Mouse (Mus musculus) neural tube, embryonic 13.5 days (tissue): ENCODE measurements around the gene Slc38a8. TPM values are rescaled to one million over a fixed set of nuclear protein-coding genes. Genes with fewer than 3 reads are reported as not detected.
A peak's percentile ranks its signal among the peaks of the same experiment; 100 is the strongest.

ENCODE experiments used
- ATAC-seq: fragments of 200-750 bp; cut with Nextera tagmentation; 2 replicates; pipeline ENCODE4 v1.8.0; 2017; ENCODE audit warnings: low read depth, mild to moderate bottlenecking, moderate TSS enrichment, moderate library complexity
- H3K27ac ChIP-seq: fragments of 300-500 bp; sonication (generic); replicated peaks from 2 replicates; pipeline ENCODE4 v1.5.1; 2015; ENCODE audit warnings: moderate library complexity, mild to moderate bottlenecking, inconsistent platforms
- H3K27me3 ChIP-seq: fragments of 300-500 bp; sonication (generic); 2 replicates; pipeline ENCODE4 v1.6.1; 2015; ENCODE audit warnings: mild to moderate bottlenecking, inconsistent platforms
- H3K36me3 ChIP-seq: fragments of 300-500 bp; sonication (generic); 2 replicates; pipeline ENCODE4 v1.6.1; 2015; ENCODE audit warnings: mild to moderate bottlenecking, inconsistent platforms
- H3K4me1 ChIP-seq: fragments of 300-500 bp; sonication (generic); replicated peaks from 2 replicates; pipeline ENCODE4 v1.6.1; 2015; ENCODE audit warnings: inconsistent platforms
- H3K4me2 ChIP-seq: fragments of 300-500 bp; sonication (generic); 2 replicates; pipeline ENCODE4 v1.6.1; 2015; ENCODE audit warnings: inconsistent platforms, mild to moderate bottlenecking, moderate library complexity
- H3K4me3 ChIP-seq: fragments of 300-500 bp; sonication (generic); 2 replicates; pipeline ENCODE4 v1.5.1; 2015; ENCODE audit warnings: mild to moderate bottlenecking, inconsistent platforms
- H3K9ac ChIP-seq: fragments of 300-500 bp; sonication (generic); 2 replicates; pipeline ENCODE4 v1.6.1; 2015; ENCODE audit warnings: moderate library complexity, mild to moderate bottlenecking, inconsistent platforms
- H3K9me3 ChIP-seq: fragments of 300-500 bp; sonication (generic); 2 replicates; pipeline ENCODE4 v1.6.1; 2016; ENCODE audit warnings: inconsistent platforms
- whole genome bisulfite sequencing: fragments of 180-500 bp; shearing (Covaris S2); methylation state at CpG from one replicate; pipeline ENCODE4 v1.1.7; 2015; 5-methylcytosine and 5-hydroxymethylcytosine counted together
- polyA plus RNA-seq: library from polyadenylated mRNA; unstranded; fragments of >200 nt; fragmentation: Nextera tagmentation; extraction: Ambion mirVana; gene quantifications from 2 replicates; pipeline ENCODE4 v1.2.1, GENCODE M21; 2015

The Slc38a8 gene
- polyA plus RNA-seq, 1 experiment from 2014 or later, result not detected

DNA sequence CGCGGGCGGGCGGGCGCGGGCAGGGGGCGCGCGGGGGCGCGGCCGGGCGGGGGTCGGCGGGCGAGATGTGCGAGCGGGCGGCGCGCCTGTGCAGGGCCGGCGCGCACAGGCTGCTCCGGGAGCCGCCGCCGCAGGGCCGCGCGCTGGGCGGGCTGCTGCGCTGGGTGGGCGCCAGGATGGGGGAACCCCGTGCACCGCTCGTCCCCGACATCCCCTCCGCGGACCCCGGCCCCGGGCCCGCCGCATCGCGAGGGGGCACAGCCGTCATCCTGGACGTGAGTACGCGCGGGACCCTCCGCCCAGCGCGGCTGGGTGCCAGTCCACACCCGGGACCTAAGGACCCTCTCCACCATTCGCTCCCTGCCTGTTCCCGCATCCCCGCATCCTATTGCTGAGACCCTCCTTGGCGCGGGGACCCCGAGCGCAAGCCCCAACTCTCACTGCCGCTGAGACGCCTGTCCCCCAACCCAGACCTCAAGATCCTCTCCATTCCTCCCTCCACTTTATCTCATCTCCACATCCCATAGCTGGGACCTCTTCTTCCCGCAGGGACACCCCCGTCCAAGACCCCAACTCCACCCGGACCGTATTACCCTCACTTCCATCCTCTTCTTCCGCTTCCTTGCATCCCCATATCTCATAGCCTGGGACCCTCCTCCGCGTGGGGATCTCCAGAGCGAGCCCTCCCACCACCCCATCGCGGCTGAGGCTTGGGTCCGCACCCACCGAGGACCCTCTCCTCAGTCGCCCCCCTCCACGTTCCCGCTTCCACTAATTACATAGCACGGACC, 54.3 kb downstream of the Slc38a8 start:
- H3K27ac ChIP-seq, result 0 out of 2 replicates have a peak overlapping the region, but pooled peaks have one; percentile 1
- 2% methylated on average over 26 of the region's 80 CpGs for WGBS
- peaks cover 34% of the 10 kb centered on the region for H3K4me1 ChIP-seq
- H3K27me3 ChIP-seq, result peaks cover 40% of the 10 kb centered on the region
- peak; percentile 55 for ATAC-seq
- H3K9me3 ChIP-seq, result no peaks in the 10 kb centered on the region
- peak overlapping the region; percentile 79 for H3K4me2 ChIP-seq
- H3K36me3 ChIP-seq, result no peaks in the 10 kb centered on the region
- H3K9ac ChIP-seq, result peak overlapping the region; percentile 85
- peak overlapping the region; percentile 70 for H3K4me3 ChIP-seq

DNA sequence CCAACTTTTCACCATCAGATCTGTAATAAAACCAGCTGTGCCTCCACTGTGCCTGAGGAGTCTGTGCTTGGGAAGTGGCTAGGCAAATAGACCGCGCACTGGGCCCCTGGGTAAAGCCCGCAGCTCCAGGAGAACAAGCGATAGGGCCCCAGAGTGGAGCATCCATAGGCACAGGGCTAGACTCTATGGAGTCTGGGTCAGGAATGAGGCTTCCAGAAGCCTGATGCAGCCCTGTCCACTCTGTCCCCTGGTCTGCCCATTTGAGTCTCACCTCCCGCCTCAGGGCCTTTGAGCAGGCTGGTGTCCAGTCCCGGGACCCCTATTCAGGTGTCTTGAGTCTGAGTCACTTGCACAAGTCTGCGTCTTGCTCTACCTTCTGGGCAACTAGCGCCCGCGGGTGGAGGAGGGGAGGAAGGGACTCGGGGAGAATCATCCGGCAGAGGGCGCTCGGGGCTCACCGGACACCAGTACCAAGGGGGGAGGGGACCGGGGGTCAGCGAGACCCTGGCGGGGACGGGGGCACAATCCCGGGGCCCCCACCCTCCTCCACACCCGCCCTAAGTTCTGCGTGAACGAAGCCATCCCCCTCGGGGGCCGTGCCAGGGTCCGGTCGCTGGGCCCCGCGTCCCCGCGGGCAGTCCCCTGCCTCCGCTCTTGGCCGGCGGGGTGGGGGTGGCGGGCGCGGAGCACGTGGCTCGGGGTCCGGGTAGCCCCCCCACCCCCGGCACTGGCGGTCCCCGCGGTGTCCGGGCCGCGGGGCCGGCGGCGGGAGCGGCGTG, 55.1 kb downstream of the Slc38a8 start, which contains the start of gene Necab2:
TSS of gene Necab2 (plus strand) at position 509 of the 779 bp plus-strand sequence.
- Histone ChIP-seq H3K9ac (peak within 1 kb of the TSS; percentile 85), H3K9me3 (no peaks in the 10 kb centered on the region), H3K27me3 (peaks cover 40% of the 10 kb centered on the region), H3K4me2 (peak within 1 kb of the TSS; percentile 79), H3K27ac (0 out of 2 replicates have a peak within 1 kb of the TSS, but pooled peaks have one; percentile 46), H3K4me1 (peaks cover 34% of the 10 kb centered on the region), H3K4me3 (peak within 1 kb of the TSS; percentile 70), H3K36me3 (no peaks in the 10 kb centered on the region)
- 3% methylated on average over 44 of the region's 52 CpGs for WGBS
- peak; percentile 64 for ATAC-seq

DNA sequence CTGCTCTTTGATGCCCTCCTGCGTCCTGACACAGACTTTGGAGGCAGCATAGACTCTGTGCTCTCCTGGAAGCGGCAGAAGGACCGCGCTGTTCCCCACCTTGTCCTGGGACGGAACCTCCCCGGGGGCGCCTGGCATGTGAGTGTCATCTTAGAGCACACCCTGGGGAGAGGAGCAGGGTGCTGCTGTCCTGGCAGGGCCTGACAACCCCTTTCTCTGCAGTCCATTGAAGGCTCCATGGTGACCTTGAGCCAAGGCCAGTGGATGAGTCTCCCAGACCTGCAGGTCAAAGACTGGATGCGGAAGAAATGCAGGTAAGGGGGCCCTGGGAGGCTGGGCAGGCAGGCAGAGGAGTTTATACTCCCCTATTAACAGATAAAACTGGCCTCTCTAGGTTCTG, 58.5 kb downstream of the Slc38a8 start:
- H3K27ac ChIP-seq, result no peak overlapping the region
- H3K36me3 ChIP-seq, result no peaks in the 10 kb centered on the region
- no peak overlapping the region for H3K4me3 ChIP-seq
- peaks cover 19% of the 10 kb centered on the region for H3K27me3 ChIP-seq
- 91% methylated on average over 8 of the region's 8 CpGs for WGBS
- H3K9me3 ChIP-seq, result no peaks in the 10 kb centered on the region
- no peak for ATAC-seq
- peaks cover 32% of the 10 kb centered on the region for H3K4me1 ChIP-seq
- H3K9ac ChIP-seq, result no peak overlapping the region
- no peak overlapping the region for H3K4me2 ChIP-seq

DNA sequence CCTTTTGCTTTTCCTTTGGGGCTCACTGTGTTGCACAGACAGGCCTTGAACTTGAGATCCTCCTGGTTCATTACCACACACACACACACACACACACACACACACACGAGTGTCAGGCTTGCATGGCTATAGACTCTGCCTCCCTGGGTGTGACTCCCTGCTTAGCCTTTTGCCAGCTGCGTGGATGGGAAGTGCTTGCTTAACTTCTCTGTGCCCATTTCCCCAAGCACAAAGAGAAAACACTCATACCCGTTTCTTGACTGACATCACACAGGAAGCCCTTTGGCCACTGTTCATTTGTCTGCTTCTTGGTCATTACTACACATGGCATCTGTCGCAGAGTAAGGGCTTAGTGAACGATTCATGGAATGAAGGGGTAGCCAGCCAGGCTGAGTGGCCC, 59.5 kb downstream of the Slc38a8 start:
- 74% methylated on average over 5 of the region's 5 CpGs for WGBS
- no peak for ATAC-seq

DNA sequence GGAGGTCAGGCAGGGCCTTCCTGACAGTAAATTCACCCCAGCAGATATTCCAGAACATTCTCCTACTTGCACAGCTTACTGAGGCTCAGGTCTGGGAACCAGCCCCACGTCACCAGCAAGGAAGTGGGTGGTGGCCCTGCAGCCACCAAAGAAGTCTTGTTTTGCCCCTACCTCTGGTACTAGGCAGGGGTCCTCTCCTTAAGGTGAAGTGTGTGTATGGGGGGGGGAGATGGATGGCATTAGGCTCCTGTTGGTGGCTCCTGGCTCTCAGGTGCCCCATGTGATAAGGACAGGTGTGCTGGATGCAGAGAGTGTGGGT, 60.6 kb downstream of the Slc38a8 start:
- Histone ChIP-seq H3K36me3 (no peaks in the 10 kb centered on the region), H3K4me1 (peaks cover 17% of the 10 kb centered on the region), H3K4me3 (no peak overlapping the region), H3K9ac (no peak overlapping the region), H3K4me2 (peak overlapping the region; percentile 26; the same call in 1 of the 2 replicates), H3K27ac (no peak overlapping the region), H3K27me3 (peaks cover 9% of the 10 kb centered on the region; the same call in 1 of the 2 replicates), H3K9me3 (no peaks in the 10 kb centered on the region)
- ATAC-seq, result no peak
- WGBS, result 60% methylated on average over 1 of the region's 1 CpGs

More for the DNA sequence above, 59.5 kb downstream of the Slc38a8 start:
- Histone ChIP-seq H3K4me2 (no peak overlapping the region), H3K27ac (no peak overlapping the region), H3K4me1 (peaks cover 22% of the 10 kb centered on the region), H3K4me3 (no peak overlapping the region), H3K9ac (no peak overlapping the region), H3K27me3 (peaks cover 10% of the 10 kb centered on the region; the same call in 1 of the 2 replicates), H3K9me3 (no peaks in the 10 kb centered on the region), H3K36me3 (no peaks in the 10 kb centered on the region)

DNA sequence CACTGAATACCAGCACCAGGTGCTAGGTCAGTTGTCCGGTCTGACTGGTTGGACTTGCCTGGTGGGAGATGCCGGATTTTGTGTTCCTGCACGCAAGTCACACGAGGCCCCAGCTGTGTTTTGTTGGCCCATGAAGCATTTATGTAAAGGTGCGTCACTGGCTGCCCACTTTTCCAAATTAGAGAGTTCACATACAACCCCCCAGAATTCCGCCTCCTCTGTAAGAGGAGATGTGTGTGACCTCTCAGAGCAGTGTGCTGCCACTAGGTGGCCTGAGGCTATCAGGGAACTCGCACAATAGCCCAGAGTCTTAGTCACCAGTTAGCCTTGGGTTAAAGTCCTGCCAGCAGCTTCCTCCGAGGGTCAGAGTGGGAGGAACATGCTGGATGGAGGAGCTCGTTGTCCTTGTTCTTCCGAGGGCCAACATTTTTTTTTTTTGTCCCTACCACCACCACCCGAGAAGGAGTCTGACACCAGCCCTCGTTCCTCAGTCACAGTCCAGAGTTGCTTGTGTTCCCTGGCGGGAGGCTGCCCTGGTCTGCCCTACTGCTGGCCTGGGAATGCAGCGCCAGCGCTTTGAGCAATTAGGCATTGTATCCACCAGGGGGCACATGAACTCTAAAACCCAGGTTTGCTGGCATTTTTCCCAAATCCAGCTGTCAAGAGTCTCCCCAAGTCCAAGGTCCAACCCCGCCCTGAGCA, 61.1 kb downstream of the Slc38a8 start:
- H3K27ac ChIP-seq, result peak overlapping the region; percentile 61
- ATAC-seq, result peak; percentile 45; the same call in 1 of the 2 replicates
- peaks cover 5% of the 10 kb centered on the region; the same call in 1 of the 2 replicates for H3K27me3 ChIP-seq
- 12% methylated on average over 16 of the region's 16 CpGs for WGBS
- H3K9me3 ChIP-seq, result no peaks in the 10 kb centered on the region
- H3K4me2 ChIP-seq, result peak overlapping the region; percentile 26; the same call in 1 of the 2 replicates
- no peak overlapping the region for H3K4me3 ChIP-seq
- H3K9ac ChIP-seq, result no peak overlapping the region
- H3K36me3 ChIP-seq, result no peaks in the 10 kb centered on the region
- H3K4me1 ChIP-seq, result peaks cover 16% of the 10 kb centered on the region

DNA sequence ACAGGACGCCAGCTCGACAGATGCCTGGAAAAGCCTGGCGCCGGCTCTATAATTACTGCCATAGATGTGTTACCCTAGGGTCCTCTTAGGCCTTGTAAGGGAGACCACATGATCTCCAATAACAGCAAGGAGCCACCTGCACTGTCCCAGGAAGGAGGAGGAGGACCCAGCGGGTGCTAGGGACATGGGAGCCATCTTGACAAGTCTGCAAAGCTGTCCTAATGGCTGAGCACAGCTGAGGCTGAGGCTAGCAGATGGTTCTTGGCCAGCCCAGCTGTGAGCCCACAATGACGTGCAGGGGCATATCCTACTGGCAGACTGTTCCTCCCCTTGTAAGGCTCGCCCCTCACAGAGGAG, 61.6 kb downstream of the Slc38a8 start:
- H3K27ac ChIP-seq, result peak overlapping the region; percentile 61

DNA sequence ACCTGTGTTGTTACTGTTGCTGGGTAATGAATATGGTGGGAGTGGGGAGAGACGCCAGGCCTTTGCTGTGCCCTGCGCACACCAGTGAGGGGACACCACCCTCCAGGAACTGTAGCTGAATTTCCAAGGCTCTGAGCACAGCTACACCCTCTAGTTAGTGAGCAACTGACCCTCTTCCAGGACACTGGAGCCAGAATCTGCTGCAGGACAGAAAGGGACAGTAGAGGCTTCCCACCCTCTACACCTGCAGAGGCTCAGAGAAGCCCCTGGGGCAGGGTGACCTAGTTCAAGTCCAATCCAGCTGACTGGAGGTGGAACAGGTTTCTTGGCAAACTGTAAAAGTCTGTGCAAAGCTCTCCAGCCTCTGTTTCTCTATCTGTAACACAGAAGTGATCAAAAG, 62.1 kb downstream of the Slc38a8 start:
- no peaks in the 10 kb centered on the region for H3K27me3 ChIP-seq
- H3K4me2 ChIP-seq, result no peak overlapping the region
- H3K9ac ChIP-seq, result no peak overlapping the region
- no peak for ATAC-seq
- no peak overlapping the region for H3K4me3 ChIP-seq
- H3K27ac ChIP-seq, result peak overlapping the region; percentile 61; the same call in 1 of the 2 replicates
- no peaks in the 10 kb centered on the region for H3K9me3 ChIP-seq
- WGBS, result 87% methylated on average over 2 of the region's 2 CpGs
- no peaks in the 10 kb centered on the region for H3K36me3 ChIP-seq
- H3K4me1 ChIP-seq, result peaks cover 16% of the 10 kb centered on the region

More for the DNA sequence above, 61.6 kb downstream of the Slc38a8 start:
- 41% methylated on average over 7 of the region's 7 CpGs for WGBS
- Histone ChIP-seq H3K9me3 (no peaks in the 10 kb centered on the region), H3K4me2 (no peak overlapping the region), H3K4me1 (peaks cover 16% of the 10 kb centered on the region), H3K36me3 (no peaks in the 10 kb centered on the region), H3K9ac (no peak overlapping the region), H3K27me3 (no peaks in the 10 kb centered on the region), H3K4me3 (no peak overlapping the region)
- ATAC-seq, result peak; percentile 80

DNA sequence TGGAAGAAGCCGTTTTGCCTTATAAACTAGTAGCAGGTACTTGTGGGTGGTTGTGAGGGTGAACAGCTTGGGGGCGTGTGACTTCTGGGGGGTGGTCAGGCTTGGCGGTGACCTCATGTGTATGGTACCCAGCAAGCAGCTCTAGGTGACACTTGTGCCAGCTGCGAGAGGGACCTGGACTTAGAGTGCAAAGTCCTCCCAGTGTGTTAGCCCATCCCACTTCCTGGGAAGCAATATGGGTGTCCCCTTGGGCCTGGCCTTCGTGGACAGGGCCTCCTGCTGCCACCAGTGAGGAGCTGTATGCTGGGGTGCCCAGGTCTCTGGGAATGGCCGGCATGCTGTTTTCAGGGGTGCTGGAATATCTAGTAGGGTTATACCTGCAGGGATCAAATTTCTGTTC, 62.6 kb downstream of the Slc38a8 start:
- H3K27ac ChIP-seq, result no peak overlapping the region
- no peak overlapping the region for H3K4me3 ChIP-seq
- H3K27me3 ChIP-seq, result no peaks in the 10 kb centered on the region
- no peaks in the 10 kb centered on the region for H3K9me3 ChIP-seq
- ATAC-seq, result no peak
- no peaks in the 10 kb centered on the region for H3K36me3 ChIP-seq
- H3K4me2 ChIP-seq, result no peak overlapping the region
- H3K4me1 ChIP-seq, result peaks cover 16% of the 10 kb centered on the region
- no peak overlapping the region for H3K9ac ChIP-seq
- 81% methylated on average over 6 of the region's 6 CpGs for WGBS

DNA sequence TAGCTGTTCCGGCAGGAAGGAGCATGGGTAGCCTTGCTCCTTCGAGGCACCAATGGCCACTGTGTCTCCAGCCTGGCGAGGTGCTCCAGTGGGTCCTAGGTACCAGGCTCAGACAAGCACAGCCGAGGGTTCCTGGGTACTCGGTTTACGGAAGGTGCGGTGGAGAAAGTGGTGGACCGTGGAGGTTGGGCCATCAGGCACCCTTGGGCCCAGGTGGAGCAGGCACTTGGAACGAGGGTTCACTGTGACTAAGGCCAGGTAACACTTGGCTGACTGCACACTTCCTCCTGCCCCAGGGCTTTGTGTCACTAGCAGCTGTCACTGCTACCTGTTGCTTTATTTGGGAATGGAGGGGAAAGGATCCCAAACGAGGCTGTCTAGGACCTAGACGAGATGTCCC, 64.0 kb downstream of the Slc38a8 start:
- Histone ChIP-seq H3K4me2 (no peak overlapping the region), H3K9ac (no peak overlapping the region), H3K27me3 (no peaks in the 10 kb centered on the region), H3K4me1 (peaks cover 16% of the 10 kb centered on the region), H3K4me3 (no peak overlapping the region), H3K9me3 (no peaks in the 10 kb centered on the region), H3K27ac (no peak overlapping the region), H3K36me3 (no peaks in the 10 kb centered on the region)
- ATAC-seq, result no peak
- 73% methylated on average over 11 of the region's 11 CpGs for WGBS

DNA sequence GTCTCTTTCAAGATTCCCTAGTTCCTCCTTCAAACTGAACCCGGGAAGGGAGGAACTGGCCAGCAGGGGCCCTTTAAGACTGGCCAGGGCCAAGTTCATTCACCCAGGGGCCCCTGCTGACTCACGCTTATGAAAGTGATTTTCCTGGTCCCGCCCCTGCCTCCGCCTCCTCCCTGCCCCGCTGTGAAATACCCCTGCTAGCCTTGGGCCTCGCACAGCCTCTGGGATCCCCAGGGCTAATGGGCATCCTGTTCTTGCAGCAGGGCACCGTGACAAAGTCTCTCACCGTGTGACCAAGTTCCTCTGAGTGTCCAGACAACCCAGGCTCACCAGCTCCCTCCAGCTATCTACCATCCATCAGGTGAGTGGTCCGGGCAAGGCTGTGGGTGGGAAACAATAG, 64.6 kb downstream of the Slc38a8 start:
- Histone ChIP-seq H3K27me3 (no peaks in the 10 kb centered on the region), H3K9ac (no peak overlapping the region), H3K4me2 (no peak overlapping the region), H3K4me1 (peaks cover 16% of the 10 kb centered on the region), H3K27ac (no peak overlapping the region), H3K36me3 (no peaks in the 10 kb centered on the region), H3K4me3 (no peak overlapping the region), H3K9me3 (no peaks in the 10 kb centered on the region)
- no peak for ATAC-seq
- 23% methylated on average over 9 of the region's 9 CpGs for WGBS

DNA sequence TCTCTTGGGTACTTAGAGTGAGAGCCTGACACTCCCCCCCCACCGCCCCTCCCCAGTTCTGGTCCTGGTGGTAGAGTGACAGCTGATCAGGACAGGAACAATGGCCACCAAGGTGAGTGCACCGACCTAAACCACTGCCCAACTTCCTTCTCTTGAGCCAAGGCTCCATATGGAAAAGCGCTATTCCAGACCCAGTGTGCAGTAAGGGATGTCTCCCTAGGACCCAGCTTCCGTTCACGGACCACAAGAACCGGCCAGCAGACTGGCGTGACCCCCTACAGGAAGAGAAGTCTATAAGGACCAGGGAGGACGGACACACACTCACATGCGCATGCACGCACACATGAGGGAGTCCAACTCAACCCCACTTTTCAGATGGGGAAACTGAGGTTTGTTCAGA, 65.2 kb downstream of the Slc38a8 start:
- Histone ChIP-seq H3K4me1 (peaks cover 15% of the 10 kb centered on the region), H3K9ac (no peak overlapping the region), H3K9me3 (no peaks in the 10 kb centered on the region), H3K4me3 (no peak overlapping the region), H3K27me3 (no peaks in the 10 kb centered on the region), H3K36me3 (no peaks in the 10 kb centered on the region), H3K4me2 (no peak overlapping the region), H3K27ac (no peak overlapping the region)
- ATAC-seq, result no peak
- WGBS, result 87% methylated on average over 10 of the region's 10 CpGs
